Mouse (Mus musculus): ENCODE measurements around the gene Slco3a1. TPM values are rescaled to one million over a fixed set of nuclear protein-coding genes. Genes with fewer than 3 reads are reported as not detected.

Gene Slco3a1
- polyA plus RNA-seq, 1 experiment: 1.2 TPM

DNA sequence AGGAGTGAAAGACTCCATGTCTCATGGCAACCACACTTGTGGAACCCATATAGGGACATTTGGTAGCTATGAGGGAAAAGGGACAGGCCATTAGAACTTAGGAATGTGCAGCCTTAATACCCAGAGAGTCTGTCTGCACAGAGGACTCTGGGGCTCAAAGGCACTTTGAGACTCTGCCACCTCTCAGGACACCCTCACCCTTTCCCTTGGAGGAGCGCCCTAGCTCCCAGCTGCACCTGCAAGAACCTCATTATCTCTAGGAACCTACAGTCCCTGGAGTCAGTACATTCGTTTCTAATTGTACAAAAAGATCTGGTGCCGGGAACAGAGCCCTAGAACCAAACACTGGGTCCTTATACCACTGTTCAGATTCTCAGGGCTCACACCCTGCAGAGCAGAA is 66.4 kb downstream of the Slco3a1 start:
- Histone ChIP-seq H3K9me3 (replicated peaks; ENCODE audit: control insufficient read depth, insufficient read depth, low read length, poor library complexity, severe bottlenecking) (no peaks in the 10 kb centered on the region), H3K27me3 (ENCODE audit: control insufficient read depth, insufficient read depth, low read length, poor library complexity, severe bottlenecking) (no peaks in the 10 kb centered on the region), H3K36me3 (ENCODE audit: control insufficient read depth, insufficient read depth, low read length, poor library complexity, severe bottlenecking) (no peaks in the 10 kb centered on the region), H3K27ac (ENCODE audit: insufficient read depth, low read length) (no peak overlapping the region), H3K9ac (ENCODE audit: low read depth, poor library complexity, severe bottlenecking) (no peak overlapping the region), H3K4me3 (ENCODE audit: low read depth, low read length) (no peak overlapping the region), H3K4me1 (ENCODE audit: control insufficient read depth, insufficient read depth, low read length) (no peaks in the 10 kb centered on the region)
- TF ChIP-seq EP300 (IDR thresholded peaks at IDR 0.05; ENCODE audit: insufficient read depth, low read depth, low read length): no peak
- TF ChIP-seq POLR2A (IDR thresholded peaks at IDR 0.05; ENCODE audit: insufficient read depth, low read length): no peak
- TF ChIP-seq CTCF (IDR thresholded peaks at IDR 0.05; ENCODE audit: low read depth, low read length): no peak

DNA sequence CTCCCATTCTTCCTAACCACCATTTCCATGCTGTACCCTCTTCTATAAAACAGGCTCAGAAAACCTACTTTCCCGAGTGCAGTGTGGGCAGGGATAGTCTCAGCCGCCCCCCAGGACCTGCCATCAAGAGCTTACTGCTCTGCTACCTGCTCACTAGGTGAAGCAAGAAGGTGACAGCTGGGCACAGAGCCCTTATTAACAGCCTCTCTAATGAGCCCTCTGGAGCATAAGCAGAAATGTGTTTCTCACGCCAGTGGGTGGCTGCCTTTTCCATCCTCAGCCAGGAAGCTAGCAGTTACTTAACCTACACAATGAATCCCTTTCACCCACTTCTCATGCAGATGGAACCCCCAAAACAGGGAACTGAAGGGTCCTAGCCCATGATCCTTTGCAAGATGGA is 66.9 kb downstream of the Slco3a1 start:
- Histone ChIP-seq H3K36me3 (ENCODE audit: control insufficient read depth, insufficient read depth, low read length, poor library complexity, severe bottlenecking) (no peaks in the 10 kb centered on the region), H3K9me3 (replicated peaks; ENCODE audit: control insufficient read depth, insufficient read depth, low read length, poor library complexity, severe bottlenecking) (no peaks in the 10 kb centered on the region), H3K4me1 (ENCODE audit: control insufficient read depth, insufficient read depth, low read length) (no peaks in the 10 kb centered on the region), H3K9ac (ENCODE audit: low read depth, poor library complexity, severe bottlenecking) (no peak overlapping the region), H3K27ac (ENCODE audit: insufficient read depth, low read length) (no peak overlapping the region), H3K27me3 (ENCODE audit: control insufficient read depth, insufficient read depth, low read length, poor library complexity, severe bottlenecking) (no peaks in the 10 kb centered on the region), H3K4me3 (ENCODE audit: low read depth, low read length) (no peak overlapping the region)
- no peak for TF ChIP-seq EP300 (IDR thresholded peaks at IDR 0.05; ENCODE audit: insufficient read depth, low read depth, low read length)
- no peak for TF ChIP-seq POLR2A (IDR thresholded peaks at IDR 0.05; ENCODE audit: insufficient read depth, low read length)
- TF ChIP-seq CTCF (IDR thresholded peaks at IDR 0.05; ENCODE audit: low read depth, low read length): no peak

DNA sequence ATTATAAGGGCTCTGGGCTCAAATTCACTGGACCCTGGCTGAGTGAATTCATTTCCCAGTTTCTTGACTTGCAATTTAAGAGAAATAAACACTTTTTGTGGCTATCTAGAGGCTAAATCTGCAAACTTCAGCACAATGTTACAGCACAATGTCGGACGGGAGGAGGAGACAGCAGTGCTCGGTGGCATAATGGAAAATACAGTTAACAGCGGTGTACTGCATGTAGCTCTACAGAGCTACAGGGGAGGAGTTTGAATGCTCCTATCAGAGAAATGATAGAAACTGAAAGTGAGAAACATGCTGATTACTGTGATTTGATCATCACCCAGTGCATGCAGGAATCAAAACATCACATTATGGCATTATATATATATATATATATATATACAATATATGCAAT is 68.5 kb downstream of the Slco3a1 start:
- Histone ChIP-seq H3K9me3 (replicated peaks; ENCODE audit: control insufficient read depth, insufficient read depth, low read length, poor library complexity, severe bottlenecking) (no peaks in the 10 kb centered on the region), H3K4me1 (ENCODE audit: control insufficient read depth, insufficient read depth, low read length) (no peaks in the 10 kb centered on the region), H3K9ac (ENCODE audit: low read depth, poor library complexity, severe bottlenecking) (no peak overlapping the region), H3K27me3 (ENCODE audit: control insufficient read depth, insufficient read depth, low read length, poor library complexity, severe bottlenecking) (no peaks in the 10 kb centered on the region), H3K4me3 (ENCODE audit: low read depth, low read length) (no peak overlapping the region), H3K27ac (ENCODE audit: insufficient read depth, low read length) (no peak overlapping the region), H3K36me3 (ENCODE audit: control insufficient read depth, insufficient read depth, low read length, poor library complexity, severe bottlenecking) (no peaks in the 10 kb centered on the region)
- TF ChIP-seq EP300 (IDR thresholded peaks at IDR 0.05; ENCODE audit: insufficient read depth, low read depth, low read length) (no peak), CTCF (IDR thresholded peaks at IDR 0.05; ENCODE audit: low read depth, low read length) (no peak), POLR2A (IDR thresholded peaks at IDR 0.05; ENCODE audit: insufficient read depth, low read length) (no peak)

DNA sequence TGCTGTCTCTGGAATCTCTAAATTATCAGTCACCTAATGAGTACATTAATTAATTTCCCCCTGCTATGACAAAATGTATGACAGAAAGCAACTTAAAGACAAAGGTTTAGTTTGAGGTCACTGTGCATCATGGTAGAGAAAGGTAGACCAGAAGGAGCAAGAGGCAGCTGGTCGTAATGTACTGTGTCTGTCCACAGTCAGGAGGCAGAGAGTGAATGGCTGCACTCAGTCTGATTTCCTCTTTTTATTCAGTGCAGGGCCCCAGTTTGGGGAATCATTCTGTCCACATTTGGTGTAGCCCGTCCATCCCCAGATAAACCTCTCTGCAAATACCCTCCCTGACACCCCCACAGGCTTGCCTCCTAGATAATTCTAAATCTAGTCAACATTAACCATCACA is 68.9 kb downstream of the Slco3a1 start:
- no peaks in the 10 kb centered on the region for H3K27me3 ChIP-seq (ENCODE audit: control insufficient read depth, insufficient read depth, low read length, poor library complexity, severe bottlenecking)
- no peak overlapping the region for H3K4me3 ChIP-seq (ENCODE audit: low read depth, low read length)
- H3K36me3 ChIP-seq (ENCODE audit: control insufficient read depth, insufficient read depth, low read length, poor library complexity, severe bottlenecking): no peaks in the 10 kb centered on the region
- H3K9me3 ChIP-seq (replicated peaks; ENCODE audit: control insufficient read depth, insufficient read depth, low read length, poor library complexity, severe bottlenecking): no peaks in the 10 kb centered on the region
- H3K4me1 ChIP-seq (ENCODE audit: control insufficient read depth, insufficient read depth, low read length): no peaks in the 10 kb centered on the region
- no peak for TF ChIP-seq POLR2A (IDR thresholded peaks at IDR 0.05; ENCODE audit: insufficient read depth, low read length)
- TF ChIP-seq CTCF (IDR thresholded peaks at IDR 0.05; ENCODE audit: low read depth, low read length): no peak
- TF ChIP-seq EP300 (IDR thresholded peaks at IDR 0.05; ENCODE audit: insufficient read depth, low read depth, low read length): no peak
- no peak overlapping the region for H3K9ac ChIP-seq (ENCODE audit: low read depth, poor library complexity, severe bottlenecking)
- H3K27ac ChIP-seq (ENCODE audit: insufficient read depth, low read length): no peak overlapping the region

DNA sequence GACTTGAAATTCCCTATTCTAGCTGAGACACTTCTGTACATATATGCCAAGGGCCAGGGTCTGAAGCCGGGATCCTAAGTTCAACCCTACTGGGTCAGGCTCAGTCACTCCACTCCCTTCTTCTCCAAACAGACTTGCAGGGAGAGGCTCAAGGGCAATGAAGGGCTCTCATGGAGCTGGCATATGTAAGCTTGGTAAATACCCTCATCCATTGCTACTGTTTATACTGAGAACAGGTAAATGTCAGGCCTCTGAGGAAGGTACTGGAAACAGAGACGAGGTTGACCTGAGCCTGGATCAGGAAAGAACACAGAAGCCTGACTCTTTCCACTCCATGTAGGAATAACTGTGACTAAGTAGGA is 70.6 kb downstream of the Slco3a1 start:
- H3K4me1 ChIP-seq (ENCODE audit: control insufficient read depth, insufficient read depth, low read length): no peaks in the 10 kb centered on the region
- H3K9me3 ChIP-seq (replicated peaks; ENCODE audit: control insufficient read depth, insufficient read depth, low read length, poor library complexity, severe bottlenecking): no peaks in the 10 kb centered on the region
- no peak overlapping the region for H3K27ac ChIP-seq (ENCODE audit: insufficient read depth, low read length)
- H3K27me3 ChIP-seq (ENCODE audit: control insufficient read depth, insufficient read depth, low read length, poor library complexity, severe bottlenecking): no peaks in the 10 kb centered on the region
- no peak overlapping the region for H3K4me3 ChIP-seq (ENCODE audit: low read depth, low read length)
- TF ChIP-seq CTCF (IDR thresholded peaks at IDR 0.05; ENCODE audit: low read depth, low read length) (no peak), POLR2A (IDR thresholded peaks at IDR 0.05; ENCODE audit: insufficient read depth, low read length) (no peak)
- no peak overlapping the region for H3K9ac ChIP-seq (ENCODE audit: low read depth, poor library complexity, severe bottlenecking)
- no peaks in the 10 kb centered on the region for H3K36me3 ChIP-seq (ENCODE audit: control insufficient read depth, insufficient read depth, low read length, poor library complexity, severe bottlenecking)

DNA sequence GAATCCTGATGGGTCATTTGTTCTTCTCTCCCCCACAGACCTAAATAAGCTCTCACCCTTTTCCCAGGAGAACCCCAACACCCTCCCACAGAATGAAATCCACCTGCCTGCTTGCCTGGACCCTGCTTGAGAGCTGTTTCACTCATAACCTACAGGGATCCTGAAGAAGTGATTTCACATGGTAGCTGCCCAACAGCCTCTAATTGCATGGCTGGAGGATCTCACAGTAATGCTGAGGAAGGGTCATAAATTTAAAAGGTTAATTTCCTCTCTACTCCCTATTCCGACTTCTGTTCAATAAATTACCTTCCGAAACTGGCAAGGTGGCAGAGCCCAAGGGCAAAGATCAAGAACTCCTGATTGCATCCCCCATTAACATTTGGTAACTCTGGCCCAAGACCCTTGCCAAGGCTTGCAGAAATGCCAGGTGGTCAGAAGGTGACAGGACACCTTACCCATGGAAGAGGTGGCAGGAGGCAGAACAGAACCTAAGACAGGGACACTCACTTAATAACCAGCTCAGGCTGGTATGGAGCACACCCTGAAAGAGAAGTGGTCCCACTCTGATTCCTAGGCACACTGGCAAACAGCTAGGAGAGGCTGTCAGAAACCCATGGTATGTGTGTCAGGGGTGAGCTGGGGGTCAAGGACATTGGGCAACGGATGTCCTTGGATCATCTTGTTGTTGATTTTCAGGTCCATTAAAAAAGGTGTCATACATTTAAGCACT is 71.1 kb downstream of the Slco3a1 start:
- Histone ChIP-seq H3K36me3 (ENCODE audit: control insufficient read depth, insufficient read depth, low read length, poor library complexity, severe bottlenecking) (no peaks in the 10 kb centered on the region), H3K27ac (ENCODE audit: insufficient read depth, low read length) (no peak overlapping the region), H3K9me3 (replicated peaks; ENCODE audit: control insufficient read depth, insufficient read depth, low read length, poor library complexity, severe bottlenecking) (no peaks in the 10 kb centered on the region), H3K9ac (ENCODE audit: low read depth, poor library complexity, severe bottlenecking) (no peak overlapping the region), H3K4me1 (ENCODE audit: control insufficient read depth, insufficient read depth, low read length) (no peaks in the 10 kb centered on the region), H3K27me3 (ENCODE audit: control insufficient read depth, insufficient read depth, low read length, poor library complexity, severe bottlenecking) (no peaks in the 10 kb centered on the region), H3K4me3 (ENCODE audit: low read depth, low read length) (no peak overlapping the region)
- TF ChIP-seq CTCF (IDR thresholded peaks at IDR 0.05; ENCODE audit: low read depth, low read length): no peak
- no peak for TF ChIP-seq EP300 (IDR thresholded peaks at IDR 0.05; ENCODE audit: insufficient read depth, low read depth, low read length)
- no peak for TF ChIP-seq POLR2A (IDR thresholded peaks at IDR 0.05; ENCODE audit: insufficient read depth, low read length)

Measured in ES-Bruce4 (cell line).